Mouse (Mus musculus) kidney, embryonic 14.5 days (tissue): ENCODE results near the gene Chn2. TPM values are rescaled to one million over a fixed set of nuclear protein-coding genes. Genes with fewer than 3 reads are reported as not detected.
A peak's percentile ranks its signal among the peaks of the same experiment; 100 is the strongest.

ENCODE experiments used
- ATAC-seq: fragments of 200-750 bp; cut with Nextera tagmentation; 2 replicates; pipeline ENCODE4 v1.8.0; 2017; ENCODE audit warnings: moderate number of reproducible peaks, mild to moderate bottlenecking, moderate TSS enrichment, moderate library complexity; ENCODE audit not compliant: low FRiP score, low TSS enrichment
- H3K27ac ChIP-seq: fragments of 300-500 bp; sonication (generic); 2 replicates; pipeline ENCODE4 v1.5.1; 2014; ENCODE audit warnings: low read depth, mild to moderate bottlenecking, low read length, moderate library complexity, mixed read lengths
- H3K27me3 ChIP-seq: fragments of 300-500 bp; sonication (generic); 2 replicates; pipeline ENCODE4 v1.6.1; 2014; ENCODE audit warnings: mild to moderate bottlenecking, low read length; ENCODE audit not compliant: control insufficient read depth, insufficient read depth
- H3K36me3 ChIP-seq: fragments of 300-500 bp; sonication (generic); 2 replicates; pipeline ENCODE4 v1.6.1; 2014; ENCODE audit warnings: low read length, mixed read lengths; ENCODE audit not compliant: control insufficient read depth, insufficient read depth
- H3K4me1 ChIP-seq: fragments of 300-500 bp; sonication (generic); 2 replicates; pipeline ENCODE4 v1.6.1; 2014; ENCODE audit warnings: low read length, mixed read lengths; ENCODE audit not compliant: control insufficient read depth, insufficient read depth
- H3K4me2 ChIP-seq: fragments of 300-500 bp; sonication (generic); replicated peaks from 2 replicates; pipeline ENCODE4 v1.6.1; 2014; ENCODE audit warnings: low read depth, mild to moderate bottlenecking, low read length
- H3K4me3 ChIP-seq: fragments of 300-500 bp; sonication (generic); 2 replicates; pipeline ENCODE4 v1.5.1; 2014; ENCODE audit warnings: mild to moderate bottlenecking, low read length
- H3K9ac ChIP-seq: fragments of 300-500 bp; sonication (generic); 2 replicates; pipeline ENCODE4 v1.6.1; 2014; ENCODE audit warnings: low read depth, mild to moderate bottlenecking, low read length, moderate library complexity
- H3K9me3 ChIP-seq: fragments of 300-500 bp; sonication (generic); 2 replicates; pipeline ENCODE4 v1.6.1; 2016; ENCODE audit warnings: low read length; ENCODE audit not compliant: control insufficient read depth
- WGBS: fragments of 180-500 bp; shearing (Covaris S2); extraction: QIAGEN DNeasy Blood & Tissue Kit; methylation state at CpG from one replicate; pipeline ENCODE4 v1.1.7; 2014; 5-methylcytosine and 5-hydroxymethylcytosine counted together
- polyA plus RNA-seq: library from polyadenylated mRNA; unstranded; fragments of >200 nt; fragmentation: Nextera tagmentation; extraction: Ambion mirVana; gene quantifications from 2 replicates; pipeline ENCODE4 v1.2.1, GENCODE M21; 2014

Gene Chn2
- polyA plus RNA-seq, 1 experiment from 2014 or later, result 17.3 TPM

- H3K4me2 ChIP-seq, result no peak overlapping the region
- H3K9ac ChIP-seq, result no peak overlapping the region
- H3K9me3 ChIP-seq, result no peaks in the 10 kb centered on the region
- no peaks in the 10 kb centered on the region for H3K36me3 ChIP-seq
- no peak for ATAC-seq
- H3K4me1 ChIP-seq, result peaks cover 17% of the 10 kb centered on the region
- no peak overlapping the region for H3K4me3 ChIP-seq
- WGBS, result 85% methylated on average over 4 of the region's 4 CpGs
- no peaks in the 10 kb centered on the region for H3K27me3 ChIP-seq
- no peak overlapping the region for H3K27ac ChIP-seq
Observed at GRCm38 (mm10) chr6:54223529-54223928, 184.2 kb downstream of the Chn2 start.

GRCm38 (mm10) chr6:54224325-54224724 is 185.0 kb downstream of the Chn2 start:
- Histone ChIP-seq H3K4me2 (0 out of 2 replicates have a peak overlapping the region, but pooled peaks have one; percentile 11), H3K9ac (no peak overlapping the region), H3K9me3 (no peaks in the 10 kb centered on the region), H3K36me3 (no peaks in the 10 kb centered on the region), H3K27me3 (no peaks in the 10 kb centered on the region), H3K4me1 (peaks cover 19% of the 10 kb centered on the region), H3K4me3 (no peak overlapping the region), H3K27ac (no peak overlapping the region)
- 39% methylated on average over 11 of the region's 11 CpGs for WGBS
- no peak for ATAC-seq

- H3K4me2 ChIP-seq, result no peak overlapping the region
- no peak overlapping the region for H3K9ac ChIP-seq
- H3K27me3 ChIP-seq, result no peaks in the 10 kb centered on the region
- H3K9me3 ChIP-seq, result no peaks in the 10 kb centered on the region
- WGBS, result 44% methylated on average over 4 of the region's 4 CpGs
- no peak; the same call in 1 of the 2 replicates for ATAC-seq
- no peak overlapping the region for H3K4me3 ChIP-seq
- peaks cover 19% of the 10 kb centered on the region for H3K4me1 ChIP-seq
- no peaks in the 10 kb centered on the region for H3K36me3 ChIP-seq
- no peak overlapping the region for H3K27ac ChIP-seq
Observed at GRCm38 (mm10) chr6:54225327-54225726, 186.0 kb downstream of the Chn2 start.

- no peak for ATAC-seq
- H3K27ac ChIP-seq, result no peak overlapping the region
- H3K4me2 ChIP-seq, result no peak overlapping the region
- 94% methylated on average over 3 of the region's 3 CpGs for WGBS
- no peaks in the 10 kb centered on the region for H3K36me3 ChIP-seq
- H3K27me3 ChIP-seq, result no peaks in the 10 kb centered on the region
- peaks cover 19% of the 10 kb centered on the region for H3K4me1 ChIP-seq
- H3K9ac ChIP-seq, result no peak overlapping the region; the same call in 1 of the 2 replicates
- H3K4me3 ChIP-seq, result no peak overlapping the region
- no peaks in the 10 kb centered on the region for H3K9me3 ChIP-seq
Observed at GRCm38 (mm10) chr6:54227061-54227460, 187.7 kb downstream of the Chn2 start.

DNA sequence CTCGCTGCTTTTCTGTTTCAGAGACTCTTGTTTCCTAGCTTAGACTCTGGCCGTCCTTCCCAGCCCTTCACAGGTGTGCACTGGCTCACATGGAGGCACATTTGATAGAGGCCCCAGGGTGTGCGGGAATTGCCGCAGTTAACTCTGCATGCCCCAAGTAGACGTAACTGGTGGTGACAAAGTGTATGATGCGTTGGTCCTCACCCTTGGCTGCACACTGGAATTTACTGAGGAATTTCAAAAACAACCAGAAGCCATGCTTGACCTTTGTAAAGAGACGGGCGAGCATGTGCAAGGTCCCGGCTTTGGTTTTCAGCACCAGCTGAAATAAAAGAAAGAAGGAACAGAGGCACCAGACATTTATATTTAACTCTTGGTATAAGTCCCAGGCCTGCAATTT is 189.1 kb downstream of the Chn2 start:
- H3K4me3 ChIP-seq, result no peak overlapping the region
- H3K36me3 ChIP-seq, result no peaks in the 10 kb centered on the region
- H3K27ac ChIP-seq, result no peak overlapping the region; the same call in 1 of the 2 replicates
- no peak overlapping the region for H3K9ac ChIP-seq
- peaks cover 19% of the 10 kb centered on the region for H3K4me1 ChIP-seq
- H3K27me3 ChIP-seq, result no peaks in the 10 kb centered on the region
- no peak overlapping the region for H3K4me2 ChIP-seq
- H3K9me3 ChIP-seq, result no peaks in the 10 kb centered on the region
- WGBS, result 50% methylated on average over 9 of the region's 9 CpGs
- ATAC-seq, result peak; percentile 40; the same call in 1 of the 2 replicates

GRCm38 (mm10) chr6:54228874-54229273 is 189.5 kb downstream of the Chn2 start:
- no peak overlapping the region for H3K4me2 ChIP-seq
- no peaks in the 10 kb centered on the region for H3K36me3 ChIP-seq
- no peak overlapping the region for H3K4me3 ChIP-seq
- no peaks in the 10 kb centered on the region for H3K27me3 ChIP-seq
- 0 out of 2 replicates have a peak, but pooled peaks have one; percentile 30 for ATAC-seq
- H3K9ac ChIP-seq, result no peak overlapping the region
- WGBS, result 2% methylated on average over 2 of the region's 2 CpGs
- H3K27ac ChIP-seq, result no peak overlapping the region
- peaks cover 19% of the 10 kb centered on the region for H3K4me1 ChIP-seq
- H3K9me3 ChIP-seq, result no peaks in the 10 kb centered on the region

DNA sequence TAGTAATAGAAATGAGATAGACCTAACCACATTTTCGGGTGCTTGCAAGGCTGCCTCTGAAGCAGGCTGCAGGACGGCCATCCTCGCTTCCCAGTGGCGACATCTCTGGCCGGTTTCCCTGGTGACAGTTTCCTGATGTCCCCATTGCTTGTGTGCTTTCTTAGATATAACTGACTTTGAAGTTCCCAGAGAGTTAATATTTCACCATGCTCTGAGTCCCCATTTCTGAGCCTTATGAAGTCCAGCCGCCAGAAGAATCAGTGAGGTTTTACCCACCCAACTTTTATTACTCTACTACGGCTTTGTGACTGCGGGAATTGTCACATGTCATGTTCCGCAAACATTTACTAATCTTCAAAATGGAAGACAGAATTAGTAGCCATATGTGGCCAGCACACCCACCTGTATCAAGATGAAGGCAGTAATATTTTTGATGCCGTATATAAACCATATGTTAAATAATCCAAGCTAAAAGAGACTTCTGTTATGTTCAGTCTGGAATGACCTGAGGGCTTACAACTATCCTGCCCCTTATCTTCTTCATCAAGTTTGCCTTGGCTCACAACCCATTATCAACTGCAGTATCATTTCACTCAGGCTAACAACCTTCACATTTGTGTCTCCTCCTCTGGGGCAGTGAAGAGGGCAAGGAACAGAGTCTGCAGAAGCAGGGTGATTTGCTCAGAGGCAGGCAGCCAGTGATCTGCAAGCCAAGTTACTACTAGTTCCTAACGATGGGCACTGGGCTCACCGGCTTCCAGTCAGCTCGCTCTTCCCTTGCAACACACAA is 192.6 kb downstream of the Chn2 start:
- Histone ChIP-seq H3K9me3 (no peaks in the 10 kb centered on the region), H3K4me2 (no peak overlapping the region), H3K9ac (no peak overlapping the region), H3K36me3 (no peaks in the 10 kb centered on the region), H3K27me3 (no peaks in the 10 kb centered on the region), H3K4me1 (peaks cover 7% of the 10 kb centered on the region; the same call in 1 of the 2 replicates), H3K4me3 (no peak overlapping the region), H3K27ac (no peak overlapping the region)
- ATAC-seq, result no peak
- WGBS, result 70% methylated on average over 13 of the region's 13 CpGs

- WGBS, result 93% methylated on average over 9 of the region's 9 CpGs
Observed at GRCm38 (mm10) chr6:54236441-54236840, 197.1 kb downstream of the Chn2 start.

DNA sequence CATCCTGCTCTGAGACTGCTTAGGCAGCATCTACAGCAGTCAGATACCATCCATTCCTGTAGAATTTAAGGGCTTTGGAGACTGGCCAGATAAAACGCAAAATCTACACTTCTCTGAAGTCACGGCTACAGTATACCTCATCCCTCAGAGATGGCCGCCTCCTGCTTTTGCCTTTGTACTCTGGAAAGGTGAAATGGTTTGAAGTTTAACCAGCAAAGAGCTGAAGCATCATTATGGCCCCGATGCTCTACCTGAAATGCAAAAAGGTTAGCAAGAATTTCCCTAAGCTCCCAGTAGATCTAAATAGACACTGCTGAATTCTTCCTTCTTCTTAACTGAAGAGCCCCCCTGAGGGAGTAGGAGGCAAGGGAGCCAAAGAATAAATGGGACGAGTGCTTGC is 202.4 kb downstream of the Chn2 start:
- Histone ChIP-seq H3K9me3 (peaks cover 3% of the 10 kb centered on the region; the same call in 1 of the 2 replicates), H3K9ac (no peak overlapping the region), H3K27ac (no peak overlapping the region), H3K4me2 (no peak overlapping the region), H3K4me3 (no peak overlapping the region), H3K27me3 (no peaks in the 10 kb centered on the region), H3K4me1 (peaks cover 8% of the 10 kb centered on the region), H3K36me3 (no peaks in the 10 kb centered on the region)
- 64% methylated on average over 5 of the region's 5 CpGs for WGBS
- no peak for ATAC-seq

More at GRCm38 (mm10) chr6:54236441-54236840, 197.1 kb downstream of the Chn2 start:
- Histone ChIP-seq H3K27ac (no peak overlapping the region), H3K9me3 (peaks cover 3% of the 10 kb centered on the region; the same call in 1 of the 2 replicates), H3K27me3 (no peaks in the 10 kb centered on the region), H3K9ac (no peak overlapping the region), H3K4me3 (no peak overlapping the region), H3K36me3 (no peaks in the 10 kb centered on the region), H3K4me2 (no peak overlapping the region), H3K4me1 (no peaks in the 10 kb centered on the region)
- no peak for ATAC-seq
